Mouse (Mus musculus) adrenal gland, postnatal 4 days (tissue): ENCODE results near the gene Relb. TPM values are rescaled to one million over a fixed set of nuclear protein-coding genes. Genes with fewer than 3 reads are reported as not detected.

Experiments
- DNase-seq, 2 experiments: peaks; one replicate each; pipeline ENCODE4 v3.0.0; 2021 to 2022; ENCODE audit warnings: low spot score in 2 of 2, mixed read lengths in 2 of 2
- long read RNA-seq, 2 experiments: library from polyadenylated mRNA; stranded (forward); transcript quantifications; one replicate each; pipeline ENCODE4 v2.0.0; 2021
- total RNA-seq, 2 experiments: library from RNA; stranded (reverse); gene quantifications; 2 replicates each; pipeline ENCODE4 v1.2.3; 2021

Relb gene
- total RNA-seq = 10 to 100 TPM; 22.3 to 23.8 TPM
- long read RNA-seq, experiment 1, transcript Relb-201 (11 exons, 2,200 nt) = major isoform, 14 of 32 reads
- long read RNA-seq, experiment 1, partial matches to known transcripts = 2 of 32 reads
- long read RNA-seq, experiment 1, other reads (novel, unspliced or antisense) = 14 of 32 reads
- long read RNA-seq, experiment 2, transcript Relb-201 (11 exons, 2,200 nt) = major isoform, 38 of 75 reads
- long read RNA-seq, experiment 2, partial matches to known transcripts = 8 of 75 reads
- long read RNA-seq, experiment 2, other reads (novel, unspliced or antisense) = 26 of 75 reads

- peak; percentile 80 to 82 for DNase-seq
Measured at GRCm38 (mm10) chr7:19629361-19629734, at the start of gene Relb. TSS of gene Relb (minus strand) at chr7:19629438.

GRCm38 (mm10) chr7:19678901-19679300, 49.7 kb upstream of the Relb start:
- no peak for DNase-seq

- DNase-seq = no peak
Measured at GRCm38 (mm10) chr7:19677872-19678271, 48.6 kb upstream of the Relb start, which contains the start of gene Apoc2. TSS of gene Apoc2 (minus strand) at chr7:19677941.

- no peak for DNase-seq
Measured at GRCm38 (mm10) chr7:19676662-19677061, 47.4 kb upstream of the Relb start.

GRCm38 (mm10) chr7:19675824-19676223, 46.6 kb upstream of the Relb start:
- no peak for DNase-seq

GRCm38 (mm10) chr7:19673083-19673699, 44.0 kb upstream of the Relb start:
- DNase-seq = no peak

GRCm38 (mm10) chr7:19671511-19671910, 42.3 kb upstream of the Relb start:
- DNase-seq = no peak

GRCm38 (mm10) chr7:19668947-19669721, 39.9 kb upstream of the Relb start:
- peak; percentile 59 to 90 for DNase-seq

GRCm38 (mm10) chr7:19667434-19667833, 38.2 kb upstream of the Relb start:
- DNase-seq = no peak

- no peak for DNase-seq
Measured at GRCm38 (mm10) chr7:19666750-19667149, 37.5 kb upstream of the Relb start.

- peak; percentile 94 to 96 for DNase-seq
Measured at GRCm38 (mm10) chr7:19664955-19665841, 36.0 kb upstream of the Relb start, which contains the start of gene Clptm1. TSS of gene Clptm1 (minus strand) at chr7:19665033.

GRCm38 (mm10) chr7:19664455-19664954, 35.3 kb upstream of the Relb start:
- no peak for DNase-seq

GRCm38 (mm10) chr7:19663940-19664339, 34.7 kb upstream of the Relb start:
- DNase-seq = no peak

GRCm38 (mm10) chr7:19652614-19653013, 23.4 kb upstream of the Relb start:
- no peak for DNase-seq

GRCm38 (mm10) chr7:19651063-19651786, 22.0 kb upstream of the Relb start:
- no peak for DNase-seq

- DNase-seq = no peak
Measured at GRCm38 (mm10) chr7:19641223-19641622, 12.0 kb upstream of the Relb start.

GRCm38 (mm10) chr7:19635074-19635827, 6.0 kb upstream of the Relb start:
- no peak for DNase-seq

GRCm38 (mm10) chr7:19634591-19634990, 5.4 kb upstream of the Relb start:
- peak; percentile 29 to 43 for DNase-seq

- DNase-seq = no peak
Measured at GRCm38 (mm10) chr7:19633855-19634254, 4.6 kb upstream of the Relb start.
